Mouse (Mus musculus): ENCODE measurements around the gene Vmn1r24.
"Not testable (repeated sequence)": the region's sequence is repeated elsewhere in the genome, so short reads cannot be mapped to it uniquely, and the experiment has no call there.

Gene Vmn1r24

DNA sequence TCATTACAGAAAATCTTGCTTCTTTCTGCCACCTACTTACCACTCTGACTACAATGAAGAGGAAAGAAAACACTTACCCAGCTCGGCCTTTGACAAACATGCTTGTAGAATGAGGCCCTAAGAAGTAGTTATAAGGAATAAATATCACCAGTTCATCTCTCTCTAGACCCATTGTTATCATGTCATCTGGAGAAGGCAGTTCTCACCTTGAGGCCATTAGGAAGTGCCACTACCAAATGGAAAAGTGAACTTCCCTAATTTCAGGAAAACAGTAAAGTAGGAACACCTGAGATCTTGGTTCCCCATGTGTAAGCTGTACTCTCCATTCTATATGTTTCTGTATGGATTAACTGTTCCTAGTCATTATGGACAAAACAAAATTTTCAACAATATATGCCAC is at the start of gene Vmn1r24:
Vmn1r24 (minus strand) TSS at position 101 of the 400 bp plus-strand sequence.
- DNase-seq (ENCODE audit: low read depth), result not testable (repeated sequence)

DNA sequence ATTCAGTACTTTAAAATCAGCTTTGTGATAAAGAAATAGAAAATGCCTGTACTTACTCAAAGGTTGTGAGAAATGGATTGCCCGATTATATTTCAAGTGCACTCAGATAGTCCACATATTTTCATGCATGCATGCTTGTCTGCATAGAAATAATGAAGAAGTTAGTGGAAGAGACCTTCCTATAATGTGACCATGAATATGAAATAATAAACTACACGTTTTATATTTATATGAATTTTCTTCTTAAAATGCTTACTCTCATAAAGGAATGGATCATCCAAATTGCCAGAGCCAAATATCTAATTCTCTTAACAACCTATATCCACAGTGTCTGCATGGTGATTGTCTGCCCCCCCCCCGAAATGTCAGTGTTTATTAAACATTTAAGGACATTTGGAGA is 19.4 kb upstream of the Vmn1r24 start, which contains the start of gene Vmn1r25:
Vmn1r25 (minus strand) TSS at position 101 of the 400 bp plus-strand sequence.
- no peak for DNase-seq (ENCODE audit: low read depth)

DNA sequence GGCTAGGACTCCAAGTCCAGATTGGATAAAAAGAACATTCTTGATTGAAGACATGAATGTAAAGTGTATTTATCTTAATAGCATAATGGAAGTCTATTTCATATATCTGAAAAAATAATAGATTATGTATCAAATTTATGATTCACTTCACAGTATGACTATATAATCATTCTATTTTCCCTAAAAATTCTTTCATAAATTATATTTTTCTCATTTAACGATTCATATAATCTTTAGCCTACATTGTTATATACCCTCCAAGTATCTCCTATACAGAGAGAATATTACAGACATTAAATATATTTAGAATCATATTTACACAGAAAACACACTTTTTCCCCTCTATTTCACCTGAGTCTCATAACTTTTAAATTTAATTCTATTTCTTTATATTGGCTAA is 34.6 kb downstream of the Vmn1r24 start, which contains the start of gene Vmn1r23:
Vmn1r23 (minus strand) TSS at position 101 of the 400 bp plus-strand sequence.
- no peak for DNase-seq (ENCODE audit: low read depth)

DNA sequence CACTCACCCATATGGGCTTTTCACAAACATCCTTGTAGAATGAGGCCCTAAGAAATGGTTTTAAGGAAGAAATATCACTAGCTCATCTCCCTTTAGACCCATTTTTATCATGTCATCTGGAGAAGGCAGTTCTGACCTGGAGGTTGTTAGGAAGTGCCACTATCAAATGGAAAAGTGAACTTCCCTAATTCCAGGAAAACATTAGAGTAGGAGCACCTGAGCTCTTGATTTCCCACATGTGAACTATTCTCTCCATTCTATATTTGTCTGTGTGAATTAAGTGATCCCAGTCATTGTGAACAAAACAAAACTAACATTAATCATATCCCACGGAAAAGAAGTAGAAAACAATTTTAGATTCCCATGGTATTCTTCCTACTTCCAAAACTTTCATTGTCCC is 53.4 kb downstream of the Vmn1r24 start, which contains the start of gene Vmn1r22:
Vmn1r22 (minus strand) TSS at position 101 of the 400 bp plus-strand sequence.
- no peak for DNase-seq (ENCODE audit: low read depth)

All from NIH3T3 (cell line).